Mouse (Mus musculus) lung, embryonic 14.5 days (tissue): ENCODE measurements at regions not wholly inside any gene's neighbourhood (a gene's known extent, or its start where the extent isn't known, plus 50 kb on each side); places are given as distances from the start of the nearest gene placed in this dataset.

ENCODE experiments used
- ATAC-seq: fragments of 200-750 bp; cut with Nextera tagmentation; 2 replicates; pipeline ENCODE4 v1.8.0; 2017; ENCODE audit warnings: mild to moderate bottlenecking, moderate TSS enrichment, moderate library complexity; ENCODE audit not compliant: insufficient read depth
- DNase-seq: peaks from one replicate; pipeline ENCODE4 v3.0.0-alpha.2; 2015
- H3K27ac ChIP-seq: fragments of 300-500 bp; sonication (generic); 2 replicates; pipeline ENCODE4 v1.5.1; 2014; ENCODE audit warnings: low read depth, mild to moderate bottlenecking, moderate library complexity
- H3K27me3 ChIP-seq: fragments of 300-500 bp; sonication (generic); 2 replicates; pipeline ENCODE4 v1.6.1; 2014; ENCODE audit warnings: low read length, control low read depth; ENCODE audit not compliant: insufficient read depth
- H3K36me3 ChIP-seq: fragments of 300-500 bp; sonication (generic); 2 replicates; pipeline ENCODE4 v1.6.1; 2014; ENCODE audit warnings: control low read depth; ENCODE audit not compliant: insufficient read depth
- H3K4me1 ChIP-seq: fragments of 300-500 bp; sonication (generic); 2 replicates; pipeline ENCODE4 v1.6.1; 2014; ENCODE audit warnings: antibody characterized with exemption, control low read depth; ENCODE audit not compliant: insufficient read depth
- H3K4me2 ChIP-seq: fragments of 300-500 bp; sonication (generic); 2 replicates; pipeline ENCODE4 v1.6.1; 2014; ENCODE audit warnings: mild to moderate bottlenecking
- H3K4me3 ChIP-seq: fragments of 300-500 bp; sonication (generic); 2 replicates; pipeline ENCODE4 v1.5.1; 2014; ENCODE audit warnings: low read depth, low read length
- H3K9ac ChIP-seq: fragments of 300-500 bp; sonication (generic); 2 replicates; pipeline ENCODE4 v1.6.1; 2014
- H3K9me3 ChIP-seq: fragments of 300-500 bp; sonication (generic); 2 replicates; pipeline ENCODE4 v1.6.1; 2016; ENCODE audit warnings: low read depth, low read length, control low read depth
- CTCF ChIP-seq: IDR thresholded peaks from 2 replicates; pipeline ENCODE4 v1.5.1; 2016; ENCODE audit warnings: antibody characterized with exemption, low read depth
- WGBS: fragments of 180-500 bp; shearing (Covaris S2); extraction: QIAGEN DNeasy Blood & Tissue Kit; methylation state at CpG from one replicate; pipeline ENCODE4 v1.1.7; 2014; 5-methylcytosine and 5-hydroxymethylcytosine counted together

GRCm38 (mm10) chr16:80502559-80502958 lies 697.9 kb upstream of the Ncam2 start:
- no peak overlapping the region for H3K9ac ChIP-seq
- no peak for DNase-seq

DNA sequence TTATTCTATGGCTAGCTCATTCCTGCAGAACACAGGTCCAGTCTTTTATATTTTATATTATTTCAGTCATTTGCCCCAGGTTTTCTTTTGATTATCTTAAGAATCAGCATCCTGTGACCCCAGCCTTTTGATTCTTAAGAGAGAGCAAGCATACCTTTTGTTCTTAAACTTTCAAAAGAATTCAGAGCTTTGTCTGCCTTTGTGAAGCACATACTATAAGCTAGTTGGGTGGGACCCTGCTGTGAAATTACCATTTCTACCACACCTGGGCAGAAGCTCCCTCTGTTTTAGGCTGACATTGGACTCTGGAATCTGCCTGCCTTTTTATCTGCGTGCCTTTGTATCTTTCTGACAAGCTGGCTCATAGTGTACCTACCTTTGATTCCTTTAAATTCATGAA lies 697.2 kb upstream of the Ncam2 start:
- no peak overlapping the region for H3K27ac ChIP-seq
- no peaks in the 10 kb centered on the region for H3K27me3 ChIP-seq
- no peak for DNase-seq
- ATAC-seq: no peak
- H3K4me2 ChIP-seq: no peak overlapping the region
- no peaks in the 10 kb centered on the region for H3K36me3 ChIP-seq
- no peak for TF ChIP-seq CTCF
- 60% methylated on average over 1 of the region's 1 CpGs for WGBS
- H3K4me3 ChIP-seq: no peak overlapping the region
- no peaks in the 10 kb centered on the region for H3K4me1 ChIP-seq
- no peak overlapping the region for H3K9ac ChIP-seq
- H3K9me3 ChIP-seq: no peaks in the 10 kb centered on the region

More at GRCm38 (mm10) chr16:80502559-80502958, 697.9 kb upstream of the Ncam2 start:
- Histone ChIP-seq H3K9me3 (no peaks in the 10 kb centered on the region), H3K27ac (no peak overlapping the region), H3K4me3 (no peak overlapping the region), H3K4me1 (no peaks in the 10 kb centered on the region), H3K27me3 (no peaks in the 10 kb centered on the region), H3K36me3 (no peaks in the 10 kb centered on the region), H3K4me2 (no peak overlapping the region)
- ATAC-seq: no peak
- no peak for TF ChIP-seq CTCF

- H3K4me2 ChIP-seq: no peak overlapping the region
- H3K27me3 ChIP-seq: no peaks in the 10 kb centered on the region
- no peaks in the 10 kb centered on the region for H3K4me1 ChIP-seq
- H3K9ac ChIP-seq: no peak overlapping the region
- no peak overlapping the region for H3K27ac ChIP-seq
- WGBS: 44% methylated on average over 2 of the region's 2 CpGs
- peak; percentile 56; the same call in 1 of the 2 replicates for ATAC-seq
- no peak for TF ChIP-seq CTCF
- DNase-seq: peak; percentile 14
- H3K9me3 ChIP-seq: no peaks in the 10 kb centered on the region
- H3K36me3 ChIP-seq: no peaks in the 10 kb centered on the region
- no peak overlapping the region for H3K4me3 ChIP-seq
Measured at GRCm38 (mm10) chr16:80512724-80513123, 687.8 kb upstream of the Ncam2 start.

GRCm38 (mm10) chr16:80538039-80538438 lies 662.5 kb upstream of the Ncam2 start:
- no peak overlapping the region for H3K4me3 ChIP-seq
- DNase-seq: peak; percentile 27
- no peak for ATAC-seq
- no peaks in the 10 kb centered on the region for H3K9me3 ChIP-seq
- TF ChIP-seq CTCF: no peak
- no peaks in the 10 kb centered on the region for H3K27me3 ChIP-seq
- H3K4me1 ChIP-seq: no peaks in the 10 kb centered on the region
- no peak overlapping the region for H3K9ac ChIP-seq
- H3K27ac ChIP-seq: no peak overlapping the region
- no peaks in the 10 kb centered on the region for H3K36me3 ChIP-seq
- H3K4me2 ChIP-seq: no peak overlapping the region
- 72% methylated on average over 1 of the region's 1 CpGs for WGBS

DNA sequence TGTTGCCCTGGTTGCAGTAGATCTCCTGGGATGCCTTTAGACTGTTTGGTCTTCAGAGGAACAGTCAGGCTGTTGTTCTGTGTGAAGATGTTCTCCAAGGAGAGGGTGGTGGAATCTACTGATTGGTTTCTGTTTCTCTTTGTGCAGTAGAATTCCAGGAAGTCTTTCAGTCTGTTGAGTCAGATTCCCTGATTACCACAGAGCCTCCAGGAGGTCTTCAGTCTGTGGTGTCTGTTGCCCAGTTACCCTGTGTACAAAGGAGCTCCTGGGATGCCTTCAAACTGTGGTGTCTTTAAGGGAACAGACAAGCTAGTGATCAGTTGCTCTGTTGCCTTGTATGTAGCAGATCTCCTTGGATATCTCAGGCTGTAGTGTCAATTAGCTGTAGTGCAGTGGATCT lies 653.9 kb upstream of the Ncam2 start:
- no peak for DNase-seq
- TF ChIP-seq CTCF: no peak
- H3K27ac ChIP-seq: no peak overlapping the region
- H3K9me3 ChIP-seq: no peaks in the 10 kb centered on the region
- no peaks in the 10 kb centered on the region for H3K27me3 ChIP-seq
- H3K9ac ChIP-seq: no peak overlapping the region
- no peak overlapping the region for H3K4me2 ChIP-seq
- H3K4me1 ChIP-seq: no peaks in the 10 kb centered on the region
- ATAC-seq: no peak
- no peaks in the 10 kb centered on the region for H3K36me3 ChIP-seq
- no peak overlapping the region for H3K4me3 ChIP-seq

GRCm38 (mm10) chr16:80567120-80567519 lies 633.4 kb upstream of the Ncam2 start:
- H3K27me3 ChIP-seq: no peaks in the 10 kb centered on the region
- no peak overlapping the region for H3K4me2 ChIP-seq

DNA sequence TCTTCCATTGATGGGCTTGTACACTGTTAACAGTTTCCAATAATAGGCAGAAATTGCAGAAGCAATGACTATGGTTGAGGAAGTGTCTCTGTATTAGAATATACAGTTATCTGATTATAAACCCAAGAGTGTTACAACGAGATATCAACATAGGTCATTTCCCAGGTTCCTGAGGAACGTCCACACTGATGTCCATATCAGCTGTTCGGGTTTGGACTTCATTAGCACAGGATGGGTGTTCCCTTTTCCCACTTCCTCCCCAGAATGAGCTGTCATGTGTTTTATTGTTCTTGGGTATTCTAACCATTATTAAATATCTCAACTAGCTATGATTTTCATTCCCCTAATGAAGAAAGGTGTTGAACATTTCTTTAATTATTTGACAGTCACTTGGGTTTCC lies 613.2 kb upstream of the Ncam2 start:
- ATAC-seq: no peak
- Histone ChIP-seq H3K27me3 (no peaks in the 10 kb centered on the region), H3K36me3 (no peaks in the 10 kb centered on the region), H3K9ac (no peak overlapping the region), H3K4me2 (no peak overlapping the region), H3K4me3 (no peak overlapping the region), H3K4me1 (no peaks in the 10 kb centered on the region), H3K27ac (no peak overlapping the region), H3K9me3 (no peaks in the 10 kb centered on the region)
- no peak for DNase-seq
- TF ChIP-seq CTCF: no peak
- WGBS: 51% methylated on average over 3 of the region's 3 CpGs

More at GRCm38 (mm10) chr16:80567120-80567519, 633.4 kb upstream of the Ncam2 start:
- no peaks in the 10 kb centered on the region for H3K4me1 ChIP-seq
- no peak overlapping the region for H3K27ac ChIP-seq
- no peaks in the 10 kb centered on the region for H3K36me3 ChIP-seq
- no peak for ATAC-seq
- H3K9me3 ChIP-seq: no peaks in the 10 kb centered on the region
- DNase-seq: no peak
- H3K9ac ChIP-seq: no peak overlapping the region
- WGBS: 71% methylated on average over 3 of the region's 3 CpGs
- no peak overlapping the region for H3K4me3 ChIP-seq
- no peak for TF ChIP-seq CTCF

DNA sequence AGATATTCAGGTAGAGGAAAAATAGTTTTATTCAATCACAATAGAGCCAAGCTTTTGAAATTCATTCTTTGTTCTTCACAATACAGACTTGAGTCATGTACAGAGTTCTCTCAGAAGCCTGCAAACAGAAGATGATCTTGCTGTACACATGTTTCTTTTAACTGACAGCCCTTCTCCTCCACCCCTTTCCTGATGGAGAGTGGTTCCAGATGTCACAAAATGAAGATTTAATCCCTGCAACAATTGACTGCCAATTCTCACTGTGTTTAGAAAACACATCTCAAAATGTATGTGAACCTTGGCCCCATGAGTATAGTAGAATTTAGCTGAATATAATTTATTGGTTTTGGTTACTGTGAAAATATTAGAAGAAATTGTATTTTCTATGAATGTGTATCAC lies 596.6 kb upstream of the Ncam2 start:
- no peaks in the 10 kb centered on the region for H3K4me1 ChIP-seq
- no peak overlapping the region for H3K4me3 ChIP-seq
- H3K9ac ChIP-seq: no peak overlapping the region
- H3K27me3 ChIP-seq: no peaks in the 10 kb centered on the region
- peak; percentile 76 for ATAC-seq
- H3K27ac ChIP-seq: no peak overlapping the region
- no peaks in the 10 kb centered on the region for H3K9me3 ChIP-seq
- TF ChIP-seq CTCF: no peak
- peak; percentile 75 for DNase-seq
- no peaks in the 10 kb centered on the region for H3K36me3 ChIP-seq
- H3K4me2 ChIP-seq: no peak overlapping the region
